Mouse (Mus musculus) bone marrow, adult 2 months (tissue): Measurements from ENCODE around the gene Olfr1366.

ENCODE experiments used
- CTCF ChIP-seq: fragments of 200-500 bp; IDR thresholded peaks from 2 replicates; pipeline ENCODE4 v1.5.1; 2011; ENCODE audit warnings: low read length, control low read depth; ENCODE audit not compliant: control insufficient read depth, insufficient read depth
- POLR2A ChIP-seq: fragments of 200-500 bp; IDR thresholded peaks from 2 replicates; pipeline ENCODE4 v1.6.1; 2011; ENCODE audit warnings: low read depth, mild to moderate bottlenecking, control low read depth, low read length, borderline replicate concordance; ENCODE audit not compliant: control insufficient read depth

- TF ChIP-seq CTCF (no peak), POLR2A (0 out of 2 replicates have a peak, but pooled peaks have one; percentile 50)
Observed at GRCm38 (mm10) chr13:21530781-21531201, 11.8 kb downstream of the Olfr1366 start, which contains the start of gene Zkscan8.
